Mouse (Mus musculus): ENCODE measurements around the gene Acy3. TPM values are rescaled to one million over a fixed set of nuclear protein-coding genes. Genes with fewer than 3 reads are reported as not detected.

Gene Acy3
- total and polyA plus RNA-seq, 3 experiments = 5.9 to 12.1 TPM; not detected in 1

DNA sequence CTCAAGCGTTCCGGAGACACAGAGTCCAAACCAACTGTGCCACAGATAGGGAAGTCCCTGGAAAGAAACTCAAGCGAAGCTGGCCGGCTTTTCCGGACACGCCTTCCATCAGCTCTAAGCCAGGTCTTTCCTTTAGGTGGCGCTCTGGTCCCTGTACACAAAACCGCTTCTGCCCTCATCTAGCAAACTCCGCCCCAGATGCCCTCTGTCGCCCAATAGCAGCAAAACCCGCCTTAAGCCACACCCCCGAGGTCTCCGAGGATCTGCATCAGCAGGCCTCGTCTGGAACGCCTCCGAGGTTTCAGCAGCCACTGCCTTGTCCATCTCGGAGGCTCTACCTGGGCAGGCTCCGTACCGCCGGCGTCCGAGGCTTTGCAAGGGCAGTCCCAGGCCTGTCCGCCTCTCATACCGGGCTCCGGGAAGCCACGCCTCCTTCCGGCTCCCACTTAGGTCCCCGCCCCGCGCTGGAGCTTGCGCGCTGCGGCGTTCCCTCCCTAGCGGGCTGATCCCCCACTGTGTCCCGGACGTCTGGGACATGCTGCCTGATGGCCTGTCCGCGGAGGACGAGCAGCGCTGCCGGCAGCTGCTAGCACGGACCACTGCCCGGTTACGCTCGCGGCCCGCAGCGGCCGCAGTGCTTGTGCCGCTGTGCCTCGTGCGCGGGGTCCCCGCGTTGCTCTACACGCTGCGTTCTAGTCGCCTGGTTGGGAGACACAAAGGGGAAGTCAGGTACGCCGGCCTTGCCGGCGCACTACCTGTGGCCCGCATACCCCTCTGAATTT is 13.9 kb downstream of the Acy3 start, which contains the start of the genes Nudt8 and Gm49405 (continued):
- no peak for TF ChIP-seq TAL1 (IDR thresholded peaks at IDR 0.05; ENCODE audit: low read length)
- TF ChIP-seq ZNF384 (IDR thresholded peaks at IDR 0.05; ENCODE audit: low read depth, low read length) = no peak
- TF ChIP-seq ZKSCAN1 (IDR thresholded peaks at IDR 0.05; ENCODE audit: low read depth, low read length) = no peak
- no peak for TF ChIP-seq CHD2 (IDR thresholded peaks at IDR 0.05; ENCODE audit: low read length)
- TF ChIP-seq POLR2A (IDR thresholded peaks at IDR 0.05; ENCODE audit: control insufficient read depth in 1 of 2, insufficient read depth in 1 of 2, low read depth in 1 of 2, low read length in 2 of 2, poor library complexity in 1 of 2) = peak; percentile 97 to 98
- no peak for TF ChIP-seq USF2 (IDR thresholded peaks at IDR 0.05; ENCODE audit: borderline replicate concordance in 1 of 2, insufficient read depth in 1 of 2, low read depth in 1 of 2, low read length in 2 of 2)
- TF ChIP-seq GATA1 (IDR thresholded peaks at IDR 0.05; ENCODE audit: low read depth, low read length) = no peak
- peak; percentile 73; the same call in 1 of the 2 replicates for TF ChIP-seq ZMIZ1 (IDR thresholded peaks at IDR 0.05; ENCODE audit: low read depth, low read length)
- TF ChIP-seq ELF1 (IDR thresholded peaks at IDR 0.05; ENCODE audit: low read depth, low read length) = peak; percentile 67
- no peak for TF ChIP-seq MYB (IDR thresholded peaks at IDR 0.05; ENCODE audit: low read depth, low read length)
- no peak for TF ChIP-seq BHLHE40 (IDR thresholded peaks at IDR 0.05; ENCODE audit: borderline replicate concordance, low read depth, low read length)
- no peak for TF ChIP-seq KAT2A (conservative IDR thresholded peaks at IDR 0.05; ENCODE audit: low read depth, low read length)
- TF ChIP-seq USF1 (IDR thresholded peaks at IDR 0.05; ENCODE audit: low read depth, low read length) = no peak
- peak; percentile 56; the same call in 1 of the 2 replicates for TF ChIP-seq MXI1 (IDR thresholded peaks at IDR 0.05; ENCODE audit: low read depth, low read length)
- 0 out of 2 replicates have a peak, but pooled peaks have one; percentile 33 for TF ChIP-seq MAZ (IDR thresholded peaks at IDR 0.05; ENCODE audit: low read depth, low read length)
- TF ChIP-seq JUND (IDR thresholded peaks at IDR 0.05; ENCODE audit: low read depth, low read length) = no peak
- TF ChIP-seq ZC3H11A (IDR thresholded peaks at IDR 0.05; ENCODE audit: low read depth, low read length) = no peak
- TF ChIP-seq RCOR1 (IDR thresholded peaks at IDR 0.05; ENCODE audit: low read depth, low read length) = no peak
- TF ChIP-seq TBP (IDR thresholded peaks at IDR 0.05; ENCODE audit: low read depth, low read length) = peak; percentile 68

DNA sequence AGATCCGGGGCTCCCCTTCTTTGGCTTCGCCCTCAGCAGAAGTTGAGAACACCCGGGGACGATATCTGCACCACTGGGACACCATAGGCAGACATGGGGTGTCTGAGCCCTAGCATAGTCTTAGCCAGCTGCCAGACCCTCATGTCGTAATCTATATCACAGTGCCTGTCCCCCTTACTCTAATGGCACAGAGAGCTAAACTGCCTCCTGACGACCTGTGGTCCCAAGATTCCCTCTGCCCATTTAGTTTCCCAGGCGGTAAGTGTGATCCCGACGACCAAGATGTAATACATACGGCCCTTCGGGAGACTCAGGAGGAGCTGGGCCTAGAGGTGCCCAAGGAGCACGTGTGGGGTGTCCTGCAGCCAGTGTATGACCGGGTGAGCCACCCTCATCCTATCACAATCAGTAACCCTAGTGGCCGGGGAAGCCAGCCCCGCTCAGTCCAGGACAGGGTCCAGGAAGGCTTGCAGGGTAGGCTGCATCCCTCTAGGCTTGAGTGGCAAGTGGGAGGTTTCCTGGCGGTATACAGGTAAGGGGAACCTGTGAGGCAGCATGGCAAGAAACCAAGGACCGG is 14.7 kb downstream of the Acy3 start:
- H3K79me2 ChIP-seq (ENCODE audit: control insufficient read depth, insufficient read depth, low read length, poor library complexity) = peaks cover 1% of the 10 kb centered on the region; the same call in 1 of the 2 replicates
- DNase-seq (ENCODE audit: low read depth, low spot score) = no peak
- no peak; a peak in 1 of 4 replicates for TF ChIP-seq POLR2A (IDR thresholded peaks at IDR 0.05; ENCODE audit: control insufficient read depth in 1 of 2, insufficient read depth in 1 of 2, low read depth in 1 of 2, low read length in 2 of 2, poor library complexity in 1 of 2)
- no peak for TF ChIP-seq KAT2A (conservative IDR thresholded peaks at IDR 0.05; ENCODE audit: low read depth, low read length)
- TF ChIP-seq EP300 (IDR thresholded peaks at IDR 0.05; ENCODE audit: low read depth in 1 of 2, low read length in 2 of 2) = no peak
- TF ChIP-seq ELF1 (IDR thresholded peaks at IDR 0.05; ENCODE audit: low read depth, low read length) = no peak
- no peak for TF ChIP-seq TCF12 (IDR thresholded peaks at IDR 0.05; ENCODE audit: low read depth, low read length)
- peak; percentile 56; the same call in 1 of the 2 replicates for TF ChIP-seq MAX (IDR thresholded peaks at IDR 0.05; ENCODE audit: low read length)
- no peak for TF ChIP-seq GABPA (IDR thresholded peaks at IDR 0.05; ENCODE audit: low read depth, low read length)
- peak; percentile 29; the same call in 1 of the 2 replicates for TF ChIP-seq CHD1 (IDR thresholded peaks at IDR 0.05; ENCODE audit: low read depth, low read length)

More for the DNA sequence above, 14.7 kb downstream of the Acy3 start:
- H3K9me3 ChIP-seq (replicated peaks; ENCODE audit: insufficient read depth, low read length) = no peaks in the 10 kb centered on the region
- H3K36me3 ChIP-seq (ENCODE audit: control insufficient read depth in 1 of 2, insufficient read depth in 2 of 2, low read length in 2 of 2) = peaks cover 0 to 6% of the 10 kb centered on the region in 2 experiments; a peak in 2 of 4 replicates
- H3K4me1 ChIP-seq (ENCODE audit: control insufficient read depth in 1 of 2, insufficient read depth in 2 of 2, low read length in 2 of 2) = peaks cover 0 to 15% of the 10 kb centered on the region in 2 experiments; a peak in 2 of 4 replicates
- no peaks in the 10 kb centered on the region for H3K27me3 ChIP-seq (ENCODE audit: control insufficient read depth in 1 of 2, insufficient read depth in 2 of 2, low read length in 2 of 2)
- peak overlapping the region; percentile 88 for H3K27ac ChIP-seq (ENCODE audit: control insufficient read depth, low read depth, low read length)
- peak overlapping the region; percentile 90 for H3K9ac ChIP-seq (ENCODE audit: control insufficient read depth, low read depth, low read length, poor library complexity, severe bottlenecking)
- peak overlapping the region; percentile 80 for H3K4me3 ChIP-seq (ENCODE audit: control insufficient read depth in 1 of 2, insufficient read depth in 1 of 2, low read depth in 2 of 2, low read length in 2 of 2)

Measured in MEL (cell line).